Mouse (Mus musculus) erythroblast, embryonic 14.5 days (primary cell): ENCODE measurements around the gene Cldn6.

Experiments
- GATA1 ChIP-seq: IDR thresholded peaks from 2 replicates; pipeline ENCODE4 v1.6.1; 2012; ENCODE audit warnings: low read length, inconsistent platforms, mixed read lengths
- TAL1 ChIP-seq: IDR thresholded peaks from 3 replicates; pipeline ENCODE4 v1.6.1; 2012; ENCODE audit warnings: low read length, inconsistent platforms, mixed read lengths

GRCm38 (mm10) chr17:23671519-23671918, 7.5 kb upstream of the Cldn6 start:
- no peak for TF ChIP-seq TAL1
- no peak for TF ChIP-seq GATA1
